Mouse (Mus musculus): ENCODE results near the gene Sub1.

The Sub1 gene

GRCm38 (mm10) chr15:11996883-11997282 is at the start of gene Sub1:
TSS of gene Sub1 (minus strand) at chr15:11996983.
- no peak for DNase-seq (ENCODE audit: low read depth, low spot score)

DNA sequence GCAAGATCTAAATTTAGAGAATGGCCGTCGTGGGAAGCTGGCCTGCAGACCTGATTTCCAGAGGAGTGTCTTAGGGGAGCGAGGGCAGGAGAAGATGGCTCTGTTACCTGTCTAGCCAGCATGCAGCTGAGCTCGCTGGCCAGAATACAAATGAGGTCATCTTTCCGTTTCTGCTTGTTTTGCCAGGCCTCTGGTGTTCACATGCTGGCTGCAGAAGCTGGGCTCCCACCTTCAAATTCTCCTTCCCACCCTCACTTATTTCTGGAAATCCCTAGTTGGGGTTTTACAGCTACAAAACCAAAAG is 43.6 kb upstream of the Sub1 start:
- DNase-seq (ENCODE audit: low read depth, low spot score): no peak

GRCm38 (mm10) chr15:12039671-12040406 is 43.1 kb upstream of the Sub1 start:
- no peak for DNase-seq (ENCODE audit: low read depth, low spot score)

GRCm38 (mm10) chr15:12039256-12039655 is 42.5 kb upstream of the Sub1 start:
- no peak for DNase-seq (ENCODE audit: low read depth, low spot score)

GRCm38 (mm10) chr15:12037866-12038625 is 41.3 kb upstream of the Sub1 start:
- peak; percentile 84 for DNase-seq (ENCODE audit: low read depth, low spot score)

- DNase-seq (ENCODE audit: low read depth, low spot score): peak; percentile 59
Observed at GRCm38 (mm10) chr15:12037217-12037616, 40.4 kb upstream of the Sub1 start.

- no peak for DNase-seq (ENCODE audit: low read depth, low spot score)
Observed at GRCm38 (mm10) chr15:12036675-12037074, 39.9 kb upstream of the Sub1 start.

DNA sequence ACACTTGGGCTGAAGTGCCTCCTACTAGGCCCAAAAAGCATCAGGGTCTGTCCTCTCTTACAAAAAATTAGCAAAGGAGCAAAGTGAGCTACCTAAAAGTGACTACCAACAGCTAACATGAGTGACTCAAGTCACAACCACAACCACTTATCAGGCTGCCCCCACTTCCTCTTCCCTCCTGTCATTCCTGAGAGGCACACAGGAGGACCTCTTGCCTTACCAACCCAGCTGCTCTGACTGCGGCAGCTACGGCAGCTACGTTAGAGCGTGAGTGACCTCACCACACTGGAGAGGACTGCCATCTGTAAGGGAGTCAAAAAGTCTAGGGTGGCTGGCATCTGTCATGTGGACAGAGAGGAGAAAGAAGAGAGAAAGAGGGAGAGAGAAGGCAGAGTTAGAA is 37.5 kb upstream of the Sub1 start:
- DNase-seq (ENCODE audit: low read depth, low spot score): no peak

- DNase-seq (ENCODE audit: low read depth, low spot score): no peak
Observed at GRCm38 (mm10) chr15:12033155-12033554, 36.4 kb upstream of the Sub1 start.

DNA sequence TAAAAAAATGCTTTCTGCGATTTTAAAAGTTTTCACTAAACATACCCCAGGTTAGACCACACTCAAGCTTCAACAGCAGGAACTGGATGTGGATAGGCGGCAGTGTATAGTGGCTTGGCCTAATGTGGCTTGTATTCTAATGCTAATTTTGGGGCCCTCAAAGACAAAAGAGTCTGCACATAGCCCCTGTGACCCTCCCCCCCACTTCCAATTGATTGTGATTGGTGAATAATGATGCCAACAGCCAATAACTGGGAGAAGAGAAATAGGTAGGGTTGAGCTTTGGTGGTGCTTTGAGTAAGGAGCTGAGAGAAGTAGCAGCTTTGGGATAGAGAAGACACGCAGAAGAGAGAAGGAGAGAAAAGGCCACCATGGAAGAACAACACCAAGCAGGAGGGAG is 35.7 kb upstream of the Sub1 start:
- peak; percentile 71 for DNase-seq (ENCODE audit: low read depth, low spot score)

GRCm38 (mm10) chr15:12031861-12032260 is 35.1 kb upstream of the Sub1 start:
- DNase-seq (ENCODE audit: low read depth, low spot score): no peak

GRCm38 (mm10) chr15:12030221-12030620 is 33.4 kb upstream of the Sub1 start:
- no peak for DNase-seq (ENCODE audit: low read depth, low spot score)

- no peak for DNase-seq (ENCODE audit: low read depth, low spot score)
Observed at GRCm38 (mm10) chr15:12027807-12028206, 31.0 kb upstream of the Sub1 start.

- no peak for DNase-seq (ENCODE audit: low read depth, low spot score)
Observed at GRCm38 (mm10) chr15:12026932-12027450, 30.2 kb upstream of the Sub1 start.

DNA sequence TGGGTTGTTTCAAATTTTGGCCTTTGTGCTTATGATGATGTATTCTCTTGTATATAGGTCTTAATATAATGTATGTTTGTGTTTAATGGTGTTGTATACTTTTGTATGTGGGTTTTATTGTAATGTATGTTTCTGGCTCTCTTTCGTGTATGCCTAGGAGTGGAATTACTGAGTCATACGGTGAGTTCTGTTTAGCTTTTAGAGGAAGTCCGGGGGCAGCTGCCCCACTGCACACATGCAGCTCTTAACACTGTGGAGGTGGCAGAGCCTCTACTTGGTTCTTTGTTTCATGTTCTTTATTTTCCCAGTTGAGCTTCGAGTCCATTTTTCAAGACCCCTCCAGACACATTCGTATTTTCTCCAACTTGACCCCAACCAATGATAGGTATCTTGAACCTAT is 29.2 kb upstream of the Sub1 start:
- DNase-seq (ENCODE audit: low read depth, low spot score): no peak

DNA sequence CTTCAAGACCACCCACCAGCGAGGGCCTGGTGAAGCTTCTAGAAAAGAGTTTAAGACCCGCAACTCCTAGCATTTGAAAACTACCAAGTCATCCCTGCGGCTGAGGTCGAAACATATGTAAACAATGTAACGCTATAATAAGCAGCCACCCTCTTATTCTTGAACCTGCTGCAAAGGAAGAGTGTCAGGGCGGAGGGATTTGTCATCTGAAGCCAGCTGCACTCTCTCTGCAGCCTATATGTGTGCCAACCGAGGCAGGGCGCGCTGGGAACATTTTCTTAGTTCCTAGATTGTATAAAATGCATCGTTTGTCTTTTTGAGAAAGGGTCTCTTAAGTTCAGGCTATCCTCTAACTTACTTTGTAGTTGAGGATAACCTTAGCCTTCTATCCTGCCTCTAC is 28.6 kb upstream of the Sub1 start:
- DNase-seq (ENCODE audit: low read depth, low spot score): no peak

DNA sequence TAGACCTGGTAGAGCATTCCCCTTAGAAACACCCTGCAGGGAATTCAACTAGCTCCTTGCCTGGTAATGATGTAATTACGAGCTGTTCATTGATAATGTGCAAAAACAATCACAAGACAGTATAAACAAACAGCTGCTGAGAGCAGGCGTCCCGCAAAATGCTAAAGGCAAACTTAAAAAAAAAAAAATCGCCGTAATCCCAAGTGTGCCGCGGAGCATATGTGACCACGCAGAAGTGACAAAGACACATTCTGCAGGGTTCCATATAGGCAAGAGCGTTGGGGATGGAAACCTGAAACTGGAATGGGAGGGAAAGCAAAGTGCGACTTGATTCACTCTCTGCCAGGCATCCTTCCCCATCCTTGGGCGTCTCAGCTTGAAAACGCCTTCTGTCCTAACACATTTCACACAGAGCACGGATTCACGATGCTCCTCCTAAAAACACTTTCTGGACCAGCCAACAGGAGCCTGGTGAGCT is 28.0 kb upstream of the Sub1 start:
- no peak for DNase-seq (ENCODE audit: low read depth, low spot score)

- no peak for DNase-seq (ENCODE audit: low read depth, low spot score)
Observed at GRCm38 (mm10) chr15:12019443-12019842, 22.7 kb upstream of the Sub1 start.

DNA sequence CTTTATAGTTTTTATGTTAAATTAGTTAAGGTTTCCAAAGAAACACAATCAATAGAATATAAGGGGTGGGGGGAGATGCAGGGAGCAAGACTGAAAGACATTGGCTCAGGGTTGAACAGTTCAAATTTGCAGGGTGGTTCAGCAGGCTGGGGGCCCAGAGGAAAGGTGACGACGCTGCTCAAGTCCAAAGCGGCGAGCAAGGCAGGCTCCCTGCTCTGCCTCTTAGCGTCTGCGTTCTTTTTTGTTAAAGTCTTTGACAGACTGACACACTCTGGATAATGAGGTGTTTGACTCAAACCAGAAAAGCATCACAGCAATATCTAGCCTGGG is 21.6 kb upstream of the Sub1 start:
- DNase-seq (ENCODE audit: low read depth, low spot score): no peak

GRCm38 (mm10) chr15:12017700-12018427 is 21.1 kb upstream of the Sub1 start:
- DNase-seq (ENCODE audit: low read depth, low spot score): no peak

- no peak for DNase-seq (ENCODE audit: low read depth, low spot score)
Observed at GRCm38 (mm10) chr15:12014197-12014905, 17.6 kb upstream of the Sub1 start.
